Mouse (Mus musculus) midbrain, embryonic 12.5 days (tissue): ENCODE results near the gene Riox1. TPM values are rescaled to one million over a fixed set of nuclear protein-coding genes. Genes with fewer than 3 reads are reported as not detected.
"Not testable (repeated sequence)": the region's sequence is repeated elsewhere in the genome, so short reads cannot be mapped to it uniquely, and the experiment has no call there.

Experiments
- ATAC-seq: fragments of 200-750 bp; cut with Nextera tagmentation; 2 replicates; pipeline ENCODE4 v1.8.0; 2017; ENCODE audit warnings: low read depth, moderate TSS enrichment, moderate library complexity; ENCODE audit not compliant: low FRiP score
- H3K27ac ChIP-seq: fragments of 300-500 bp; sonication (generic); replicated peaks from 2 replicates; pipeline ENCODE4 v1.5.1; 2016; ENCODE audit warnings: mild to moderate bottlenecking
- H3K27me3 ChIP-seq: fragments of 300-500 bp; sonication (generic); 2 replicates; pipeline ENCODE4 v1.6.1; 2016; ENCODE audit warnings: mild to moderate bottlenecking
- H3K36me3 ChIP-seq: fragments of 300-500 bp; sonication (generic); 2 replicates; pipeline ENCODE4 v1.6.1; 2016
- H3K4me1 ChIP-seq: fragments of 300-500 bp; sonication (generic); 2 replicates; pipeline ENCODE4 v1.6.1; 2016
- H3K4me2 ChIP-seq: fragments of 300-500 bp; sonication (generic); replicated peaks from 2 replicates; pipeline ENCODE4 v1.6.1; 2016; ENCODE audit warnings: mild to moderate bottlenecking, moderate library complexity
- H3K4me3 ChIP-seq: fragments of 300-500 bp; sonication (generic); 2 replicates; pipeline ENCODE4 v1.5.1; 2016; ENCODE audit warnings: mild to moderate bottlenecking
- H3K9ac ChIP-seq: fragments of 300-500 bp; sonication (generic); replicated peaks from 2 replicates; pipeline ENCODE4 v1.6.1; 2016; ENCODE audit warnings: mild to moderate bottlenecking, moderate library complexity
- H3K9me3 ChIP-seq: fragments of 300-500 bp; sonication (generic); 2 replicates; pipeline ENCODE4 v1.6.1; 2016; ENCODE audit warnings: mild to moderate bottlenecking
- WGBS: fragments of 180-500 bp; shearing (Covaris S2); methylation state at CpG from one replicate; pipeline ENCODE4 v1.1.7; 2016; 5-methylcytosine and 5-hydroxymethylcytosine counted together
- polyA plus RNA-seq: library from polyadenylated mRNA; unstranded; fragments of >200 nt; fragmentation: Nextera tagmentation; extraction: Ambion mirVana; gene quantifications from 2 replicates; pipeline ENCODE4 v1.2.1, GENCODE M21; 2016

Riox1 gene
- polyA plus RNA-seq, 1 experiment from 2014 or later: 16.7 TPM

GRCm38 (mm10) chr12:83989378-83989777 lies 39.0 kb downstream of the Riox1 start:
- WGBS: 94% methylated on average over 4 of the region's 4 CpGs
- Histone ChIP-seq H3K27ac (no peak overlapping the region), H3K4me1 (peaks cover 6% of the 10 kb centered on the region; the same call in 1 of the 2 replicates), H3K4me3 (no peak overlapping the region), H3K9ac (no peak overlapping the region), H3K4me2 (no peak overlapping the region), H3K27me3 (0 out of 2 replicates have a peak, but pooled peaks cover 5% of the 10 kb centered on the region), H3K9me3 (no peaks in the 10 kb centered on the region), H3K36me3 (0 out of 2 replicates have a peak, but pooled peaks cover 3% of the 10 kb centered on the region)
- no peak for ATAC-seq

DNA sequence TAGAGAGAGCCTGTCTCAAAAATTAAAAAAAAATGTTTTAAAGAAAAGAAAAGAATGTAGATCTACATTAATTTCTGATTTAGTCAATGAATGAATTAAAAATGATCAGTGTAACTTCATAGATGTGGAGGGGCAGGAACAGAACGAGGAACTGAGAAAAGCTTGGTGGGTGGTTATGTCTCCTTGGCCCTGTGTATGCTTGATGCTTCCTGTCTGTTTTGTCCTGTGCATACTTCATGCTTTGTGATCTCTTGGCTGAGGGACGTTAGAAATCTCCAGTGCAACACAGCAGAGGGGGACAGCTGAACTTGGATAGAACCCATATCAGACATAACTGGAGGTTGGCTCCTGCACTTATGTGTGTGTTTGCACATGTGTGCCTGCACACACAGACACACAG lies 46.8 kb downstream of the Riox1 start:
- H3K4me3 ChIP-seq: no peak overlapping the region
- H3K9me3 ChIP-seq: peaks cover 5% of the 10 kb centered on the region
- no peaks in the 10 kb centered on the region for H3K27me3 ChIP-seq
- 0 out of 2 replicates have a peak, but pooled peaks cover 3% of the 10 kb centered on the region for H3K36me3 ChIP-seq
- no peak for ATAC-seq
- 69% methylated on average over 2 of the region's 2 CpGs for WGBS
- no peak overlapping the region for H3K4me2 ChIP-seq
- no peak overlapping the region for H3K27ac ChIP-seq
- no peak overlapping the region for H3K9ac ChIP-seq
- H3K4me1 ChIP-seq: no peaks in the 10 kb centered on the region

- Histone ChIP-seq H3K4me3 (no peak overlapping the region), H3K27ac (no peak overlapping the region), H3K36me3 (no peaks in the 10 kb centered on the region), H3K9ac (no peak overlapping the region), H3K27me3 (no peaks in the 10 kb centered on the region), H3K9me3 (peaks cover 5% of the 10 kb centered on the region), H3K4me1 (no peaks in the 10 kb centered on the region), H3K4me2 (no peak overlapping the region)
- 71% methylated on average over 11 of the region's 11 CpGs for WGBS
- ATAC-seq: no peak
Observed at GRCm38 (mm10) chr12:83998341-83999107, 48.1 kb downstream of the Riox1 start.

- not testable (repeated sequence) for H3K27me3 ChIP-seq, H3K9me3 ChIP-seq, ATAC-seq, H3K9ac ChIP-seq, H3K27ac ChIP-seq, H3K36me3 ChIP-seq, H3K4me3 ChIP-seq, H3K4me1 ChIP-seq, H3K4me2 ChIP-seq
- 85% methylated on average over 8 of the region's 8 CpGs for WGBS
Observed at GRCm38 (mm10) chr12:83999237-83999636, 48.8 kb downstream of the Riox1 start.

GRCm38 (mm10) chr12:84000418-84000817 lies 50.0 kb downstream of the Riox1 start:
- no peaks in the 10 kb centered on the region for H3K27me3 ChIP-seq
- H3K4me2 ChIP-seq: no peak overlapping the region
- WGBS: 90% methylated on average over 3 of the region's 3 CpGs
- no peaks in the 10 kb centered on the region for H3K36me3 ChIP-seq
- no peak for ATAC-seq
- H3K4me3 ChIP-seq: no peak overlapping the region
- no peak overlapping the region for H3K27ac ChIP-seq
- H3K9ac ChIP-seq: no peak overlapping the region
- H3K4me1 ChIP-seq: no peaks in the 10 kb centered on the region
- peaks cover 5% of the 10 kb centered on the region for H3K9me3 ChIP-seq

Other genes with a start within 250 kb of the Riox1 start
- 0.05 and 0.07 TPM in 2 replicates for gene Papln, start 187.0 kb upstream of the Riox1 start, polyA plus RNA-seq
- 31.9 and 33.0 TPM in 2 replicates for gene Numb, start 28.7 kb upstream of the Riox1 start, polyA plus RNA-seq
- gene Heatr4, start 34.2 kb downstream of the Riox1 start, polyA plus RNA-seq: not detected in 2 replicates
- gene Acot2, start 37.3 kb downstream of the Riox1 start, polyA plus RNA-seq: 14.7 and 14.9 TPM in 2 replicates
- gene Acot1, start 58.9 kb downstream of the Riox1 start, polyA plus RNA-seq: 44.3 and 50.8 TPM in 2 replicates
- 0.18 and 0.67 TPM in 2 replicates for gene Acot4, start 87.8 kb downstream of the Riox1 start, polyA plus RNA-seq
- not detected in 2 replicates for gene Gm49366, start 88.3 kb downstream of the Riox1 start, polyA plus RNA-seq
- gene Acot3, start 101.5 kb downstream of the Riox1 start, polyA plus RNA-seq: 0.58 and 0.61 TPM in 2 replicates
- not detected in 2 replicates for gene Acot5, start 118.7 kb downstream of the Riox1 start, polyA plus RNA-seq
- gene Acot6, start 150.0 kb downstream of the Riox1 start, polyA plus RNA-seq: 0.88 and 1.1 TPM in 2 replicates
- gene Dnal1, start 163.8 kb downstream of the Riox1 start, polyA plus RNA-seq: 6.9 and 7.4 TPM in 2 replicates
- 3.6 and 3.7 TPM in 2 replicates for gene Pnma1, start 197.9 kb downstream of the Riox1 start, polyA plus RNA-seq